In genomic region chr11:4308514-4309450, GRCm38 (mm10) we compare ENCODE assay signal across 8 mouse cellular contexts. TPM values are rescaled to one million over a fixed set of nuclear protein-coding genes. Genes with fewer than 3 reads are reported as not detected.
A peak's percentile ranks its signal among the peaks of the same experiment; 100 is the strongest.
DNase-seq lines count a peak whose midpoint lies in the region; ATAC-seq and TF ChIP-seq lines count a peak whose summit lies in the region.
"Had no signal": no experiment of that assay in that cellular context is flagged by ENCODE, and none has a peak within 500 bp of the region (broad histone marks: within the 10 kb centered on the region; RNA-seq: fewer than 3 reads in every experiment).

No protein-coding gene starts in this region.

- DNase-seq in right cerebral cortex, postnatal 10 days (ENCODE audit: low spot score in 2 of 2) = peak; percentile 43 to 55
- no peak for DNase-seq in right cerebral cortex, postnatal 14 days
- DNase-seq in embryonic facial prominence, embryonic 10.5 days (ENCODE audit: low spot score) = peak; percentile 84
- DNase-seq in hindbrain, postnatal 0 days (ENCODE audit: low spot score) = peak; percentile 45
- DNase-seq in right cerebral cortex, adult 2 months (ENCODE audit: low spot score in 2 of 2) = no peak
- DNase-seq in ovary, postnatal 14 days (ENCODE audit: low spot score) = no peak

- no peak overlapping the region for H3ac ChIP-seq in myocyte (ENCODE audit: control insufficient read depth, insufficient read length)

- no peaks in the 10 kb centered on the region for H3K9me3 ChIP-seq in embryonic facial prominence, embryonic 10.5 days
- H3K9me3 ChIP-seq in hindbrain, postnatal 0 days (ENCODE audit: low read length) = no peaks in the 10 kb centered on the region

- 23% methylated on average over 25 of the region's 25 CpGs for WGBS in embryonic facial prominence, embryonic 10.5 days
- 55% methylated on average over 25 of the region's 25 CpGs for WGBS in hindbrain, postnatal 0 days

- 0 out of 2 replicates have a peak, but pooled peaks have one; percentile 55 for ATAC-seq in hindbrain, postnatal 0 days

- no peaks in the 10 kb centered on the region for H3K79me2 ChIP-seq in myocyte (ENCODE audit: control insufficient read depth, insufficient read depth)

- H3K4me1 ChIP-seq in embryonic facial prominence, embryonic 10.5 days = peaks cover 53% of the 10 kb centered on the region
- no peaks in the 10 kb centered on the region for H3K4me1 ChIP-seq in hindbrain, postnatal 0 days (ENCODE audit: insufficient read depth, low read length)

- H3K9ac ChIP-seq in hindbrain, postnatal 0 days (replicated peaks; ENCODE audit: low read length) = no peak overlapping the region

- H3K4me2 ChIP-seq in hindbrain, postnatal 0 days (ENCODE audit: low read depth, low read length) = no peak overlapping the region
- H3K4me2 ChIP-seq in myocyte (ENCODE audit: low read depth) = peak overlapping the region; percentile 76

- peak overlapping the region; percentile 87 for H3K27ac ChIP-seq in embryonic facial prominence, embryonic 10.5 days (replicated peaks)
- peak overlapping the region; percentile 26; the same call in 1 of the 2 replicates for H3K27ac ChIP-seq in hindbrain, postnatal 0 days

- H3K36me3 ChIP-seq in embryonic facial prominence, embryonic 10.5 days (replicated peaks) = no peaks in the 10 kb centered on the region
- H3K36me3 ChIP-seq in hindbrain, postnatal 0 days (ENCODE audit: insufficient read depth, low read length) = no peaks in the 10 kb centered on the region
- no peaks in the 10 kb centered on the region for H3K36me3 ChIP-seq in myocyte (ENCODE audit: control insufficient read depth, insufficient read depth)

- H3K4me3 ChIP-seq in embryonic facial prominence, embryonic 10.5 days = peak overlapping the region; percentile 48
- H3K4me3 ChIP-seq in hindbrain, postnatal 0 days (ENCODE audit: low read length) = no peak overlapping the region
- H3K4me3 ChIP-seq in myocyte = peak overlapping the region; percentile 5
- H3K4me3 ChIP-seq: erythroblast, embryonic 14.5 days had no signal

- TF ChIP-seq POLR2A in myocyte (IDR thresholded peaks at IDR 0.05; ENCODE audit: insufficient read length, low read depth) = no peak

- H3K27me3 ChIP-seq in embryonic facial prominence, embryonic 10.5 days (replicated peaks; ENCODE audit: low read depth, poor library complexity, severe bottlenecking) = peaks cover 48% of the 10 kb centered on the region
- no peaks in the 10 kb centered on the region for H3K27me3 ChIP-seq in hindbrain, postnatal 0 days (ENCODE audit: insufficient read depth, low read length)
- H3K27me3 ChIP-seq in myocyte (ENCODE audit: control insufficient read depth, insufficient read depth, insufficient read length) = no peaks in the 10 kb centered on the region

- TF ChIP-seq CTCF in hindbrain, postnatal 0 days (IDR thresholded peaks at IDR 0.05; ENCODE audit: low read depth) = no peak

TF ChIP-seq in myocyte, 11 proteins besides CTCF, POLR2A, EP300 and RAD21:
- TF ChIP-seq TCF12 (IDR thresholded peaks at IDR 0.05; ENCODE audit: insufficient read depth, poor library complexity, severe bottlenecking) = no peak
- TF ChIP-seq MYOD1 (IDR thresholded peaks at IDR 0.05; ENCODE audit: control insufficient read depth in 1 of 3, insufficient read length in 2 of 3, low read depth in 2 of 3) = no peak
- no peak for TF ChIP-seq REST (IDR thresholded peaks at IDR 0.05; ENCODE audit: insufficient read depth, insufficient read length)
- TF ChIP-seq MAX (IDR thresholded peaks at IDR 0.05; ENCODE audit: low read depth) = no peak
- no peak for TF ChIP-seq TCF3 (IDR thresholded peaks at IDR 0.05; ENCODE audit: insufficient read length, low read depth)
- no peak for TF ChIP-seq SRF (IDR thresholded peaks at IDR 0.05; ENCODE audit: control insufficient read depth, insufficient read length, low read depth)
- peak; percentile 56 for TF ChIP-seq POLR2AphosphoS2 (IDR thresholded peaks at IDR 0.05; ENCODE audit: insufficient read length, low read depth)
- no peak for TF ChIP-seq USF1 (IDR thresholded peaks at IDR 0.05; ENCODE audit: low read depth)
- TF ChIP-seq MYOG (IDR thresholded peaks at IDR 0.05; ENCODE audit: control insufficient read depth in 1 of 3, insufficient read depth in 1 of 3, insufficient read length in 2 of 3, low read depth in 2 of 3) = no peak
- TF ChIP-seq CEBPB (IDR thresholded peaks at IDR 0.05; ENCODE audit: insufficient read depth, poor library complexity, severe bottlenecking) = peak; percentile 58; the same call in 1 of the 2 replicates
- TF ChIP-seq E2F4 (IDR thresholded peaks at IDR 0.05; ENCODE audit: insufficient read depth) = no peak

RNA-seq across cellular contexts. Expression of gene Lif, which starts 51.4 kb away (rescaled TPM):
- 0.09 and 0.36 TPM in 2 replicates for polyA plus RNA-seq in embryonic facial prominence, embryonic 10.5 days (2016; fragmentation: Nextera tagmentation; extraction: Ambion mirVana)
- total RNA-seq in hindbrain, postnatal 0 days (2014; rRNA removed) = 0.21 and 0.22 TPM in 2 replicates
- polyA plus RNA-seq in hindbrain, postnatal 0 days (2015; fragmentation: Nextera tagmentation; extraction: Ambion mirVana) = 0.08 and 0.10 TPM in 2 replicates
- 5.2 TPM for polyA plus RNA-seq in myocyte (2012; fragmentation: generic; extraction: Trizol)
- polyA plus RNA-seq: erythroblast, embryonic 14.5 days had no signal

Comparison
In these comparisons a context has a peak if more than half of its experiments do, and no peak if none do; other contexts are left out.
1. DNase-seq: peak in right cerebral cortex, postnatal 10 days (2 of 2), embryonic facial prominence, embryonic 10.5 days (single experiment) and hindbrain, postnatal 0 days (single experiment); none in right cerebral cortex, postnatal 14 days (single experiment), right cerebral cortex, adult 2 months (0 of 2) and ovary, postnatal 14 days (single experiment).